Mouse (Mus musculus): ENCODE data around the gene Dscaml1.

Gene Dscaml1

DNA sequence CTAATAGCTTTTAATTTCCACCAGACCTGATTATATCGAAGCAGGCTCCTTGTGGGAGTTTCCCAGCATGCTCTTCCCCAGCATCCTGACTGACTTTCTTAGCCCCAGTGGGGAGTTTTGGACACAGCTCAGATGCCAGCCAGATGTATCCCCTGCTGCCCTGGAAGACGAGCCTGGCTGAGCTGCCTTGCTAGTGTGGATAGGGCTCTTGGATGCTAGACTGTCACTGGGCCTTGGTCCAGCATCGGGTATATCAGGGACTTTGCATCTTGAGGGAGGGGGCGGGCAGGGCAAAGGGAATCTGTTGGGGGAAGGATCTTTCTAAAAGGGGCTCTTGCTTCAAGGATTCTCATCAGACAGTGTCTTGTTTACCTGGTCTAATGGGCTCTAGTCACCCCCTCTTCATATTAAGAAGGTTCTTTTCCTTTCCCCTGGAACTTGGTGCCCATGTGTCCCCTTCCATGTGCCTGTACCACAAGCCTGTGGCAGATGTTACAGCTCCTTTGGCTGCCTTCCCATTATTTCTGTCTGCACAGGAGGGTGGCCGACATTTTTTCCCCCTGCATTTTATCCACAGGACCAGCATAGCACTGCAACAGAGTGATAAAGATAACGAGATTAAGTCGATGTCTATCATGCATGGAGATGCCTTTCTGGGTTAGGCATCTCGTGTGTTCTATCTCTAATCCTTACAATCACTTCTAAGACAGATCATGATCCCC, 28.6 kb downstream of the Dscaml1 start:
- no peak for DNase-seq (ENCODE audit: inconsistent ontology term)

DNA sequence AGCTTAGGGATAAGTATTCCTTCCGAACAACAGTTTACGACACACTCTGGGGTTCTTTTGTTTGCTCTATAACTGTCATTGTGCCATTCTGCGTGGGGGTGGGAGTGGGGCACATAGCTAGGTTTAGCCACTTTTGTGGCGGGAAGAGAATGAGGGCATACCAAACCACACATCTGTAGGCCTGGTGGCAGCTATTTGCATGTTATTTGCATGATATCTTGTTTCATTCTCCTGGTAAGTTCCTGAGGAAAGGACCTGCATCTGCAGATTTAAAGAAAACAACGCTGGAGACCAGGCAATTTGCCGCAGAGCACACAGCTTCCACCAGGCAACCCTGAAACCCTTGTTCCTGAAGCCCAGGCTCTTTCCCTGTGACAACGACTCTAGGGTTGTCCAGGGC, 30.8 kb downstream of the Dscaml1 start:
- no peak for DNase-seq (ENCODE audit: inconsistent ontology term)

DNA sequence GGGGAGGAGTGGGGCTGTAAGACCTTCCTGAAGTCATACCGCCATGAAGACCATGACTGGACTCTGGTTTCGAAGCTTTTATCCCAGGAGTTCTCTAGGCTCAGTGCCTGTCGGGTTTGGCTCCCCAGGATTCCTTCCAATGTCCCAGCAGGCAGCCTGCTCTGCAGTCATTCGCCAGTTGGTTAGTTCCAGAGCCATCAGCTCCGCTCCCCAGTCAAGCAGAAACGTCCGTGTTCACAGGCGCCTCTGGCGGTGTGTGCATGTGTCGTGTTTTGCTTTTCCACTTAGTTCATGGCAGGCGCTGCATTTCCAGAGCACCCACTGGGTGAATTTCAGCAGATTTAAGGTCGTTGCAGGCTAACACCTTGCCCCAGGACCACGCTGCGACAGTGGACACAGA, 31.9 kb downstream of the Dscaml1 start:
- DNase-seq (ENCODE audit: inconsistent ontology term): no peak

DNA sequence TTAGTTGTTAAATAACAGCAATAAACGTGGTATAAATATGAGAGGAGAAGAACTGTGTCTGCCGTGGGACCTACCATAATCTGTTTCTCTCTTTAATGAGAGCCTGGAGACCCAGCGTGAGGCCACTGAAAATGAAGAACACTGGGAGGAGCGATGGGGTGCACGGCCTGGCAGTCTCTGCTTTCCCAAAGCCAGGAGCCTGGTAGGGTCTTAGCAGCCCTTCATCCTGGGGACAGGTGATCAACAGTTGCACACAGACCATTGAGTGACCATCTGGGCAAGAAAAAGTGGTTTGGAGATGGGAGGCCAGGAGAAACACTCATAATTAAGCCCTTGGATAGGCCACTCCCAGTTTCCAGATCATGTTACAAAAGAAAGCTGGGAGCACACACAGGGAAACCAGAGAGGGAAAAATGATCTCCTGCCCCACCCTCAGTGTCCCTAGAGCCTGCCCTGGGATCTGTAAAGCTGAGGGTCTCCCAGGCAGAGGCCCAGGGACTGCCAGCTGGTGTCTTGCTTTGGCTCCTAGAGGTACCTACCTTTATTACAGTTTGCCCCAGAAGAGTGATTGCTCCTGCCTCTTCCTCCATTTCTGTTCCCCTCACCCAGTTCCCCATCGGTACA, 39.1 kb downstream of the Dscaml1 start:
- no peak for DNase-seq (ENCODE audit: inconsistent ontology term)

DNA sequence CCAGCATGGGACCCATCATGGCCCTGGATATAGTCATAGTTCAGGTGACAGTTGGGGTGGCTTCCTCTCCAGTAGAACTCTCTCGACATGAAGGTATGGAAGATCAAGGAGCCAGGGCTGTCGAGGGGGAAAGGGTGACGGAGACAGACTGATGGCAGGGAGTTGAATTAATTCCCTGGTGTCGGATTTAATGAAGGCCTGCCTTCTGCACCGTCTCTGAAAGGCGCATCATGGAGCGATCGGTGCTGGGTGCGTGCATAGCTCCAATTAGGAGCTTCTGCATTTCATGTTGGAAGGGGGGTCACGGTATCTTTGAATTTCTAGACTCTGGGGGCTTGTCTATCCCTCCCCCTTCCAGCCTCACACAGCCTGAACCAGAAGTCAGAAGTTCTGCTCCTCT, 41.8 kb downstream of the Dscaml1 start:
- no peak for DNase-seq (ENCODE audit: inconsistent ontology term)

DNA sequence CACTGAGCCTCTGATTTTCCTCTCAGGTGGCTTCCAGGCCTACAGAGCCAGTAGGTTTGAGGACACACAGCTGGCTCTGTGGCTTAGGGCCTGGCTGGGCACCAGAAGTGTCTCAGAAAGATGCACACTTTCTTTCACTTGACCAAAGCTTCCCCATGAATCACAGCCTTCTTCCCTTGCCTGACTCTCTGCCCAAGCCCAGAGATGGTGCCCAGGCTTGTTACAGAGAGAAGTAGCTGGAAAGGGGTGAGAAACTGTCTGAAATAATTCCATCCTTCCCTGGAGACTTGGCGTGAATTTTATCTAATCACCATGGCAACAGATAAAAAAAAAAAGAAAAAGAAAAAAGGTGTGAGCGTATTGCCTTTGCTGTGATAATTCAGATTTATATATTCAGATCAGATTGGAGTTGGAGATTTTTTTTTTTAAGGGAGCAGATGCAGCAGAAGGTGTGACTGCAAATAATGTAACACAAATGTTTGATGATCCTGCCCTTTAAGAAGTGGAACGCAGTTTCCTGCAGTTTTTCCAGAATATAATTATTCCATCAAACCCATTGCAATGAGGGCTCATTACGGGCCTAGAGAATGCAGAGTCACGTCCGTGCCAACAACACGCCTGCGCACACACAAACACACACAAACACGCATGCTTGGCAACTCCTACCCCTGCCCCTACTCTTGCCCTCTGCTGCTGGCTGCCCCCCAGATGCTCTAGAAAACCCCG, 44.5 kb downstream of the Dscaml1 start:
- DNase-seq (ENCODE audit: inconsistent ontology term): no peak

DNA sequence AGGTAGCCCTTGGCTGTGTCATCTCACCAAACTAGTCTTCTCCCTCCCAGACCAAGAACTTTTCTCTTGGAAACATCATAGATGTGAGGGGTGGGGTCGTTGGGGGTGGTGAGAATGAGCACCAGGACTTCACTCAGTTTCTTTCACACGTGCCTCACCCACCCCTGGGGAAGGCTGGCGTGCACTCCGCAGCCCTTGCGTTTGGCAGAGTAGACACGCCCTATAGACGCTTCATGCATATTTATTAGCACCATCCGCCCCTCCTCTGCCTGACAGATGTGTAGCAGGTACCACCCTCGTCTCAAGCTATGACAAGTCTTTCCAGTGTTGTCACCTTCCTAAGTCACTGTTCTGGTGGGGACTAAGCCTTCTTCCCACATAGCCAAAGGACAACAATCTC, 45.3 kb downstream of the Dscaml1 start:
- DNase-seq (ENCODE audit: inconsistent ontology term): no peak

DNA sequence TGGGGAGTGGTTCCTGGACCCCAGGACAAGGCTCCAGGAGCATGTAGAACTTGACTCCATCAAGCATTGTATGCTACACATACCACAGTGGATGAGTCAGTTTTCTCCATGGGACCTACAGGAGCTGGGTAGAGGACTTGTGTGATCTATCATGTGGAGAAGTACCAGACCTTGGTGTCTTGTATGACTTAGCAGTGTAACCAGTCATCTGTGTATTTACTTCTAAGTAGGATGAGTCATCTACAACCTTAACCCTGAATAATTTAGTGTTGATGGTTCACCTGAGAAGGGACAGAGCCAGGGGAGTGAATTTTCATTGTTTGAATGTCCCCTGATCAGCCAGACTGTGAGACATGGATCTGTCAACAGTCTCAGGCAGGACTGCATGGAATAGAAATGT, 48.4 kb downstream of the Dscaml1 start:
- no peak for DNase-seq (ENCODE audit: inconsistent ontology term)

DNA sequence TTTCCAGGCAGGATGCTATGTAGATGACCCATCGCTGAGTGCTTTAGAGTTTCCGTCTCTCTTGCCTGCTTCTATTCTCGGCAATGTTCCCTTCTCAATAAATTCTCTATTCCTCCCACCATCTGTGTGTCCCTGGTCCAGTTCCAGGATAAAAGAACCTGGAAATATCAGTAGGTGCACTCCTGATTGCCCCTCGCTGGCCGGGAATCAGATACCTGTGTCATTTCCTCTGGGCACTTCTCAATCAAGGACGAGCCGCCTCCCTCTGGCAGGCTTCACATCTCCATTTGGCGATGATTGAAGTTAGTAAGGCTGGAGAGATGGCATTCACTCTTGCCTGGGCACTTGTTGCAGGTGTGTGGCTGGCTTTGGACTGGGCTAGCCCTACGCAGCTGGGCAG, 54.5 kb downstream of the Dscaml1 start:
- DNase-seq (ENCODE audit: inconsistent ontology term): no peak

DNA sequence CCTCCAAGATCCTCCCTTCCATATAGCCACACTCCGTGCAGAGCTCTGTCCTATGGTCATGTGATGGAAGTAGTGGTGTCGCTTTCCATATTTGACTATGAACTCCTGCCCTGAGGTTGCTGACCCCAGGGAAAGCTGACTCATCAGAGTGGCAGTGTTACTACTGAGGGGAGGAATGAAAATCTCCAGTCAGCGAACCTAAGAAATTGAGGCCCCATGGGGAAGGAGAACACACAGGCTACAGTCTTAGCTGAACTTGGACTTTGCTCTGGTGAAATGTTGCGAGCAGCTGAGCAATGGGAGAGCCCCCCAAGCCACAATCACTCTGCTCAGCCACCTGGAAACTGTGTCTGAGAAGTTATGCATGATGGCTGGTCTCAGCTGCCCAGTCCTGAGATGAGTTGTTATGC, 60.2 kb downstream of the Dscaml1 start:
- no peak for DNase-seq (ENCODE audit: inconsistent ontology term)

DNA sequence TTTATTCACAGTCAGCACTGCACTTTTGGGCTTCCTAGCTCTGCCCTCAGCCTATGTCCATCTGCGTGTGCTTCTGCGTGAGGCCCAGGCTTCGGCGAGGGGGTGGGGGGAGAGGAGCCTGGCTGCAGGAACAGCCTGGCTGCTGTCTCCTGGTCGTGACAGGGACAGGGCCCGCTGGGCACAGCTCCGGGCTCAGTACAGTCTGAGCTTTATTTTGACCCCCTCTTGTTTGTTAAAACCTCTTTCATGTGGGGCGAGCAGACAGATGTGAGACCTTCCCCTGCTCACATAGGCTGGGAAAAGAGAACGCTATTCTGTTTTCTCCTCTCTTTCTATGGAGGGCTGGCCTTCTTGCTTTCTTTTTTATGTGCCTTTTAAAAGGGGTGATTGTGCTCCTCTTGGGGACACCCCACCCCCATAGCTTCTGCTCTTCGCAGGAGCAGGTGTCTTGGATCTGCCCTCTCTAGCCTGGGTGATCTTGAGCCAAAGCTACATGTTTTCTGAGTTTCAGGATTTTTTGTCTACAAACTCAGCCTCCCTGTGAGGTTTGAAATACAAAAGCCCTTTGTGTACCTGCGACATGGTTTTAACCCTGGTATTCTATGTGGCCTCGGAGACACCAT, 60.9 kb downstream of the Dscaml1 start:
- DNase-seq (ENCODE audit: inconsistent ontology term): no peak

DNA sequence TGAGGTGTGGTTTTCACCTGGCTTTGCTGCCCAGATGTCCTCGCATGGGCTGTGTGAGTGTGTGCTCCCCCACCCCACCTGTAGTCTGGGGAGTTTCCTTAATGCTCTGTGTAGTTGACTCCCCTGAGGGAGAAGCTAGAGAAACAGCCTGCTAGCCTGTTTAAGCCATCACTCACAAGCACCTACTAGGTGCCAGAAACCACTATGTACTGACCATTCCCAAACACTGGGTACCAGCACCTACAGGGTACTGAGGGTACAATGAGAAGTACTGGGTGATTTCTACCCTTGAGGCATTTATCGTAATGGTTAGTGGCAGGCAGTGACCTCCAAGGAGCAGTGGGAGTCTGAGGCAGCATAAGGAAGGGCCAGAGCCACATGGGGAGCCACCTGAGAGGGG, 64.5 kb downstream of the Dscaml1 start:
- DNase-seq (ENCODE audit: inconsistent ontology term): no peak

DNA sequence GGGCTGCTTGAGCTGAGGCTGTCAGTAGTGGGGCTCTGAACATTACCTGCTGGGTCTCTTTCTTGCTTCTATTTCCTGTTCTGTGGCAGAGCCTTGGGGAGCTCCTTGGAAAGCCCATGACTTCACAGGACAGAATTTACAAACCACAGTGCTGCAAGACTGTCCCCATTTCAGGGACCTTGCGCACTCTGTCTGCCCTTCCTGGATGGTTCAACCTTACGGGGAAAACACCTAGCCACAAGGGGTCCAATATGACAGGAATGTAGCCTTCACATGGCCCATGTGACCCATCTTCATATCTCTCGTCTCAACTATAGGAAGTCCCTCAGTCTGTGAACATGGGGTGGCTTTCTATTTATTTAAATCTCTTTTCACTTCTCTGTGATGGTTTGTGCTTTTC, 68.5 kb downstream of the Dscaml1 start:
- DNase-seq (ENCODE audit: inconsistent ontology term): no peak

DNA sequence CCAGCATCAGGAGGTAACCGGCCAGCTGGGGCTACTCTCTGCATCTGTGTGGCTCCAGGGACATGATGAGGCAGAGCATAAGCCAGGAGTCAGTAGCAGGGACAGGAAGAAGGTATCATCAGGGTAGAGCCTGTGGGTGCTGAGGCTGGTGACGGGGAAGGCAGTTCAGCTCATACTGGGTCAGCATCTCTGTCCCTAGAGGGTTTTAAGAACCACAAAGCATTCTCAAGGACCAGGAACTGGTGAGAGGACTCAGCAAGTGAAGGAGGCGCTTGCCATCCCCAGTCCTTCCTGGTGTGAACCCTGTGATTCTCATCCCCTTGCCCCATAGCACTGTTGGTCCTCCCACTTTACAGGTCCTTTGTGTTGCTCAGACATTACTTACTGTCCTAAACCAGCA, 69.9 kb downstream of the Dscaml1 start:
- no peak for DNase-seq (ENCODE audit: inconsistent ontology term)

DNA sequence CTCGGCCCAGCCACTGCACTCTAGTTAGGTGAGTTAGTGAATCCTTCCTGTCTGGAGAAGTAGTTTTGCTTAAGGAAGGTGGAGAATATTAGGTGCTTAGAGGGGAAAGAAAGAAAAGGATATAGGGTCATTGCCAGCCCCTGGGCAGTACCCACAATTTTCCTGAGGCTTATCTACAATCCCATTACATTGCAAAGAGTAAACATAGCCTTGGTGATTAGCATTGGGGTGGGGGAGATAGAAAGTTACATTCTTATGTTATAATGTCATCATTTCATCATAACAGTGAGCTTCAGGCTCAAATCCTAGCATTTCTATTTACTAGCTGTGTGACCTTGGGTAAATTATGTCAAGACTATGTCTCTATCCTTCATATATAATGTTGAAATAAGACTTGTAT, 70.5 kb downstream of the Dscaml1 start:
- DNase-seq (ENCODE audit: inconsistent ontology term): no peak

DNA sequence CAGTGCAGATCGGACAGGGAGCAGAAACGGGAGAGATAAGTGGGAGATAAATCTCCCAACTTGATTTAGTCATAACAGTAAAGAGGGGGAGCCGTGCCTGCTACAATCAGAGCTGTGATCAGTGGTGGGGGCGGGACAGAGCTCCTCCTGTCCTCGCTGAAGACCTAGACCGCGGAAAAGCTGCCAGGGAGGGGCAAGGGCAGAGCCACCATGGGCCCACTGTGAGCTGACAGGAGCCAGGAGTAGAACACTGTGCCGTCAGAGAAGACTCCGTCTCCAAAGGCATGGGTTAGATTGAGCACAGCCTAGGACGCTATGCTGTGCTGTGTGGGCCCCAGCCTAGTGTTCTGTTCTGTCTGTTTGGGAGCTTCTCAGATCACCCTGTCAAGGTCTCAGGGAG, 72.8 kb downstream of the Dscaml1 start:
- DNase-seq (ENCODE audit: inconsistent ontology term): no peak

DNA sequence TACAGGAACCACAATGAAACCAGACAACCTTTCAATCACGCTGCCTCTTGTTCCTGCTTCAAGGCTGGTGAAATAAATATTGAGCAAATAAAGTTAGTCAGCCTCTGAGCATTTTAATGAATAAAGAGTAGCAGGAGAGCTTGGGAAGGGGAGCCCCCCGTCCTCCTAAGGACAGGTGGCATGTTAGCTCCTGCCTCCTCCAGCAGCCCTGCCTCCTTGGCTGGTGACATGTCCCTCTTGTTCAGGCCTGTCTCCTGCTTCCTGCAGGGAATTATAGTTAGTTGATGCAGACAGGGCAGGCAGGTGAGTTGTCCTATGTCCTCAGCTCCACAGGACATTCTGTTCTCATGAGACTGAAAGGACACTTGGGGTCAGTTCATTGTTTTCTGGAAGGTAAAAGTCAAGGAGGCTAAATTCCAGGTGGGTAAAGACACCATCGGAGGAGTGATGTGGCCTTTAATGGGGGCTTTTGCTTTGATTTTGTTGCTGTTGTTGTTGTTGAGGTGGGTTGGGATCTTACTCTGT, 73.7 kb downstream of the Dscaml1 start:
- DNase-seq (ENCODE audit: inconsistent ontology term): no peak

DNA sequence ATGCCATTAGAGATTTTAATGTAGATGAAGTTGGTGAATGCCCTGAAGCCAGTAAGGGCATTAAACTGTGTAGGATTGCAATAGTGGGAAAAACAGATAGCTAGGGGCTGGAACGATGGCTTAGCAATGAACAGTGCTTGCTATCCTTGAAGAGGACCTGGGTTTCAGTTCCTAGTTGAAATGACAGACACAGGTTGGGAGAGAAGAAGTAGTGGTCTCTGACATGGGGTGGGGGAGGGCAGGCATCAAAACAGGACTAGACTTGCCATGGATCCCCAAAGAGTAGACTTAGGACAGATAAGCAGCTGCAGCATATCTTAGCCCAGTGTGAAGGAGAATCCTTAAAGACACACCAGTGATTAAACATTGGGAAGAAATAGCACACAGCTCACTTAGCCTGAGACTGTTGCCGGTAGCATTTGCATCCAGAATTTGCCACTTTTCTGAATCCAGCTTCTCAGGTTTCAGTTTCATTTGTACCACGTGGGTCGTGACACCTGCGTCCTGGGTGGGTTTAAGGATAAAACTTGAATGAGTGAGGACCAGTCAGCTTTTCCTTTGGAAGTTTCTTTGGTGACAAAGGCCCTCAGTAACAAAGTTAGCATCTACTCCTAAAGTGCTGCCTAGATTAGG, 75.0 kb downstream of the Dscaml1 start:
- no peak for DNase-seq (ENCODE audit: inconsistent ontology term)

DNA sequence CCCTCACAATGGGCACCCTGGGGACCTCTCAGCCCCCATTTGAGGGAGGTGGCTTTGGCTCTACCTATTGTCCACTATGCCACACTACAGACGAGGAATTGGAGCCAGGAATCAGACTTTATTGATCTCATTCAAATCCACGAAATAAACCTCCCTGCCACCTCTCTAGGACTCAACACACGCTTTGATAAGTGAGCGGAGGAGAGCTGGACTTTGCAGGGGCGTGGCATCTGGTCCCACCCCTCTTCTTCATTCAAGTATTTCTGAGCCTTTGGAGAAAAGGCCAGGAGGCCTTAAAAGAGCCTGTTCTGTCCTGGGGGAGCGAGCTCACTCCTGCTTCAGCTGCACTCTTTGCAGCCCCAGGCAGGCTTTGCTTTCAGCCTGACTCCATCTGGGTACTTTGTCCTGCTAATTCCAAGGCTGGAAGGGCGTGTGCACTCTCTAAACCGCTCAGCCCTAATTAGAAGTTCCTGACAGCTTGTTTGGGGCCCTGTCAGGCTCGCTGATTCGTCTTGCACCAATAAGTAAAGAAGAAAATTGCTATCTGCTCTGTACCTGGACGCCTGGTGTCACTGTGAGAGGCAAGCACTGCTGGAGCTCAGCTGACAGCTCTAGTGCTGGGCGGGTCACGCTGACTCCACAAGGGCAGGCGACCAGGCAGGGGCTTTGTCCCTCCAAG, 75.7 kb downstream of the Dscaml1 start:
- DNase-seq (ENCODE audit: inconsistent ontology term): no peak

DNA sequence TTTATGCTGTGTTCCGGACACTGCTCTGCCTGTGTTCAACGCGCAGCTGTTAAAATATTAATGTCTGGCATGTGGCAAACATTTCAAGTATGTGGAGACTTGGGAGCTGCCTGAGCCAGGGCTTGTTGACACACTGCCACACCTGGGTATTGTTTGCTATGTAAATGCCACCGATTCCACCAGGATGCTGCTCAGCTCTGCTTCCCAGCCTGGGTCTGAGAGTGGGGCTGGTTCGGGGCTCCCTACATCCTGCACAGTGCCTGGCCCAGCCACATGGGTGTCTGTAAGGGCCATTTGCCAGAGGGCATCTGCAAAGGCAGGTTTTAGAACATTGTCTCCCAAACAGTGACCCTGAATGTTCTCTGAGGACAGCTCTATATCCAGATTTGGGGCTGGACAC, 78.5 kb downstream of the Dscaml1 start:
- peak; percentile 19 for DNase-seq (ENCODE audit: inconsistent ontology term)

DNA sequence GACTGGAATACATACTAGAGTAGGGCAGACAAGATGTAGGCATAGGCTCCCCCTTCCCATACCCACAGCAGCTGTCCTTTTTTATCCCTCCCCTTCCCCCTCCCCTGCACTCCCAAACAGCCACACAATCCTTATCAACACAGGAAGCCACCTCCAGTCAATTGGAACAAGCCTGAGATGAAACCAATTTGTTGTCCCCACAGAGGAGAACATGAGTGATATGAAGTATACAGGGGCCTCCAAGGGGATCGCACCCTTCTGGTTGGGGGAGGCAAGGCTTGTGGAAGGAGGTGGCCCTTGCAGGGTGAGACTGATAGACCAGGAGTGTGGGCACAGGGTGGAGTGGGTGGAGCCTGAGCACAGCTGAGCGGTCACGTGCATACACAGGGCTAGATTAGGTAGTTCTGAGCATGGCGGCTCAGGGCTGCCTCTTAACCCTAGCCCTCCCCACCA, 79.1 kb downstream of the Dscaml1 start:
- no peak for DNase-seq (ENCODE audit: inconsistent ontology term)

All from Muller cell, postnatal 12 days (primary cell).